Mouse (Mus musculus) CD4-positive, CD25-positive, alpha-beta regulatory T cell, adult 4 months (primary cell): ENCODE results near the gene Nup160. TPM values are rescaled to one million over a fixed set of nuclear protein-coding genes. Genes with fewer than 3 reads are reported as not detected.

Source experiments
- ATAC-seq: one replicate; pipeline ENCODE4 v1.8.0; 2017
- polyA plus RNA-seq, 2 experiments: library from polyadenylated mRNA; unstranded; fragments of 100-300 nt; shearing (Covaris generic); gene quantifications; one replicate each; pipeline ENCODE4 v1.2.1; 2017

Nup160 gene
- polyA plus RNA-seq, 2 experiments from 2014 or later = 22.5 to 34.3 TPM

- ATAC-seq = no peak
These were observed 10.2 kb upstream of the Nup160 start for GRCm38 (mm10) chr2:90666591-90667387.

GRCm38 (mm10) chr2:90667388-90668265, 9.4 kb upstream of the Nup160 start:
- peak; percentile 92 for ATAC-seq

- no peak for ATAC-seq
These were observed 6.7 kb upstream of the Nup160 start for GRCm38 (mm10) chr2:90670343-90670742.

- ATAC-seq = no peak
These were observed 3.7 kb upstream of the Nup160 start for GRCm38 (mm10) chr2:90673339-90673738.

- ATAC-seq = no peak
These were observed 2.5 kb upstream of the Nup160 start for GRCm38 (mm10) chr2:90674555-90674954.

- ATAC-seq = no peak
These were observed 1.5 kb upstream of the Nup160 start for GRCm38 (mm10) chr2:90675488-90675887.

GRCm38 (mm10) chr2:90678256-90679060, 1.4 kb downstream of the Nup160 start:
- peak; percentile 15 for ATAC-seq

- ATAC-seq = peak; percentile 96
These were observed 2.2 kb downstream of the Nup160 start for GRCm38 (mm10) chr2:90679061-90679810.

GRCm38 (mm10) chr2:90700943-90701342, 23.9 kb downstream of the Nup160 start:
- ATAC-seq = no peak

GRCm38 (mm10) chr2:90708548-90708947, 31.5 kb downstream of the Nup160 start:
- no peak for ATAC-seq

GRCm38 (mm10) chr2:90715555-90716092, 38.6 kb downstream of the Nup160 start:
- no peak for ATAC-seq

- no peak for ATAC-seq
These were observed 40.4 kb downstream of the Nup160 start for GRCm38 (mm10) chr2:90717366-90717765.

- no peak for ATAC-seq
These were observed 40.9 kb downstream of the Nup160 start for GRCm38 (mm10) chr2:90717948-90718347.

GRCm38 (mm10) chr2:90726818-90727217, 49.8 kb downstream of the Nup160 start:
- no peak for ATAC-seq

- no peak for ATAC-seq
These were observed 58.3 kb downstream of the Nup160 start for GRCm38 (mm10) chr2:90735326-90735725.

GRCm38 (mm10) chr2:90738801-90739200, 61.8 kb downstream of the Nup160 start:
- ATAC-seq = no peak

- ATAC-seq = no peak
These were observed 62.3 kb downstream of the Nup160 start for GRCm38 (mm10) chr2:90739327-90739726.

- ATAC-seq = no peak
These were observed 62.9 kb downstream of the Nup160 start for GRCm38 (mm10) chr2:90739921-90740320.

GRCm38 (mm10) chr2:90744285-90745052, 67.5 kb downstream of the Nup160 start:
- no peak for ATAC-seq

- peak; percentile 94 for ATAC-seq
These were observed 68.2 kb downstream of the Nup160 start, which contains the start of gene Fnbp4 for GRCm38 (mm10) chr2:90745053-90745678. TSS of gene Fnbp4 (plus strand) at chr2:90745370.
